Mouse (Mus musculus): ENCODE measurements around the gene Hsd17b7. TPM values are rescaled to one million over a fixed set of nuclear protein-coding genes. Genes with fewer than 3 reads are reported as not detected.

Gene Hsd17b7
- total and polyA plus RNA-seq, 2 experiments from 2014 or later = 23.8 to 29.4 TPM

- no peak overlapping the region for H3K4me3 ChIP-seq (ENCODE audit: low read length)
- 83% methylated on average over 6 of the region's 6 CpGs for WGBS
- no peak overlapping the region for H3K9ac ChIP-seq (replicated peaks; ENCODE audit: low read length)
- 0 out of 2 replicates have a peak, but pooled peaks have one; percentile 13 for TF ChIP-seq CTCF (IDR thresholded peaks at IDR 0.05; ENCODE audit: low read depth)
- H3K9me3 ChIP-seq (ENCODE audit: low read length) = no peaks in the 10 kb centered on the region
- H3K4me1 ChIP-seq (ENCODE audit: insufficient read depth, low read length) = no peaks in the 10 kb centered on the region
- DNase-seq (ENCODE audit: low spot score) (no peak), ATAC-seq (no peak)
- H3K27me3 ChIP-seq (ENCODE audit: insufficient read depth, low read length) = no peaks in the 10 kb centered on the region
- H3K27ac ChIP-seq = no peak overlapping the region
- peaks cover 7% of the 10 kb centered on the region; the same call in 1 of the 2 replicates for H3K36me3 ChIP-seq (ENCODE audit: insufficient read depth, low read length)
- H3K4me2 ChIP-seq (ENCODE audit: low read depth, low read length) = no peak overlapping the region
These were observed 21.4 kb downstream of the Hsd17b7 start for GRCm38 (mm10) chr1:169947654-169948053.

- Histone ChIP-seq H3K27ac (no peak overlapping the region), H3K4me2 (ENCODE audit: low read depth, low read length) (no peak overlapping the region), H3K27me3 (ENCODE audit: insufficient read depth, low read length) (no peaks in the 10 kb centered on the region), H3K4me1 (ENCODE audit: insufficient read depth, low read length) (no peaks in the 10 kb centered on the region), H3K4me3 (ENCODE audit: low read length) (no peak overlapping the region), H3K36me3 (ENCODE audit: insufficient read depth, low read length) (no peaks in the 10 kb centered on the region), H3K9me3 (ENCODE audit: low read length) (no peaks in the 10 kb centered on the region), H3K9ac (replicated peaks; ENCODE audit: low read length) (no peak overlapping the region)
- TF ChIP-seq CTCF (IDR thresholded peaks at IDR 0.05; ENCODE audit: low read depth) = no peak
- DNase-seq (ENCODE audit: low spot score) (no peak), ATAC-seq (no peak)
- 69% methylated on average over 3 of the region's 3 CpGs for WGBS
These were observed 23.0 kb downstream of the Hsd17b7 start for GRCm38 (mm10) chr1:169946004-169946403.

GRCm38 (mm10) chr1:169939345-169939744 lies 29.7 kb downstream of the Hsd17b7 start:
- Histone ChIP-seq H3K4me3 (ENCODE audit: low read length) (no peak overlapping the region), H3K27ac (no peak overlapping the region), H3K36me3 (ENCODE audit: insufficient read depth, low read length) (no peaks in the 10 kb centered on the region), H3K4me2 (ENCODE audit: low read depth, low read length) (no peak overlapping the region), H3K9ac (replicated peaks; ENCODE audit: low read length) (no peak overlapping the region), H3K27me3 (ENCODE audit: insufficient read depth, low read length) (no peaks in the 10 kb centered on the region), H3K4me1 (ENCODE audit: insufficient read depth, low read length) (no peaks in the 10 kb centered on the region), H3K9me3 (ENCODE audit: low read length) (no peaks in the 10 kb centered on the region)
- peak; percentile 84 for TF ChIP-seq CTCF (IDR thresholded peaks at IDR 0.05; ENCODE audit: low read depth)
- peak; percentile 86 for DNase-seq (ENCODE audit: low spot score)
- 8% methylated on average over 2 of the region's 2 CpGs for WGBS
- ATAC-seq = no peak

- Histone ChIP-seq H3K27me3 (ENCODE audit: insufficient read depth, low read length) (no peaks in the 10 kb centered on the region), H3K4me1 (ENCODE audit: insufficient read depth, low read length) (0 out of 2 replicates have a peak, but pooled peaks cover 5% of the 10 kb centered on the region), H3K36me3 (ENCODE audit: insufficient read depth, low read length) (no peaks in the 10 kb centered on the region), H3K4me2 (ENCODE audit: low read depth, low read length) (peak overlapping the region; percentile 55), H3K27ac (peak overlapping the region; percentile 77), H3K9me3 (ENCODE audit: low read length) (no peaks in the 10 kb centered on the region), H3K4me3 (ENCODE audit: low read length) (peak overlapping the region; percentile 31), H3K9ac (replicated peaks; ENCODE audit: low read length) (0 out of 2 replicates have a peak overlapping the region, but pooled peaks have one; percentile 30)
- TF ChIP-seq CTCF (IDR thresholded peaks at IDR 0.05; ENCODE audit: low read depth) = peak; percentile 73
- ATAC-seq (peak; percentile 92), DNase-seq (ENCODE audit: low spot score) (peak; percentile 89)
- 12% methylated on average over 16 of the region's 16 CpGs for WGBS
These were observed 34.9 kb downstream of the Hsd17b7 start for GRCm38 (mm10) chr1:169934005-169934725.

- H3K4me3 ChIP-seq (ENCODE audit: low read length) = no peak overlapping the region
- H3K27ac ChIP-seq = peak overlapping the region; percentile 36; the same call in 1 of the 2 replicates
- no peak for TF ChIP-seq CTCF (IDR thresholded peaks at IDR 0.05; ENCODE audit: low read depth)
- H3K9ac ChIP-seq (replicated peaks; ENCODE audit: low read length) = no peak overlapping the region
- H3K4me2 ChIP-seq (ENCODE audit: low read depth, low read length) = no peak overlapping the region
- ATAC-seq (no peak), DNase-seq (ENCODE audit: low spot score) (peak; percentile 30)
- H3K4me1 ChIP-seq (ENCODE audit: insufficient read depth, low read length) = 0 out of 2 replicates have a peak, but pooled peaks cover 5% of the 10 kb centered on the region
- no peaks in the 10 kb centered on the region for H3K27me3 ChIP-seq (ENCODE audit: insufficient read depth, low read length)
- no peaks in the 10 kb centered on the region for H3K36me3 ChIP-seq (ENCODE audit: insufficient read depth, low read length)
- no peaks in the 10 kb centered on the region for H3K9me3 ChIP-seq (ENCODE audit: low read length)
- 39% methylated on average over 7 of the region's 7 CpGs for WGBS
These were observed 36.8 kb downstream of the Hsd17b7 start for GRCm38 (mm10) chr1:169932122-169932746.

GRCm38 (mm10) chr1:169931698-169932097 lies 37.3 kb downstream of the Hsd17b7 start:
- Histone ChIP-seq H3K4me3 (ENCODE audit: low read length) (no peak overlapping the region), H3K4me1 (ENCODE audit: insufficient read depth, low read length) (0 out of 2 replicates have a peak, but pooled peaks cover 5% of the 10 kb centered on the region), H3K27me3 (ENCODE audit: insufficient read depth, low read length) (no peaks in the 10 kb centered on the region), H3K36me3 (ENCODE audit: insufficient read depth, low read length) (no peaks in the 10 kb centered on the region), H3K9ac (replicated peaks; ENCODE audit: low read length) (no peak overlapping the region), H3K27ac (peak overlapping the region; percentile 36; the same call in 1 of the 2 replicates), H3K9me3 (ENCODE audit: low read length) (no peaks in the 10 kb centered on the region), H3K4me2 (ENCODE audit: low read depth, low read length) (no peak overlapping the region)
- DNase-seq (ENCODE audit: low spot score) (no peak), ATAC-seq (no peak)
- no peak for TF ChIP-seq CTCF (IDR thresholded peaks at IDR 0.05; ENCODE audit: low read depth)
- 70% methylated on average over 7 of the region's 7 CpGs for whole genome bisulfite sequencing

Data from hindbrain, postnatal 0 days (tissue).